Mouse (Mus musculus): ENCODE data around the gene Tex13c1. TPM values are rescaled to one million over a fixed set of nuclear protein-coding genes. Genes with fewer than 3 reads are reported as not detected.

Gene Tex13c1
- not detected in 2 replicates for polyA plus RNA-seq (2012; ENCODE audit: insufficient read depth, insufficient read length, missing spikeins)

DNA sequence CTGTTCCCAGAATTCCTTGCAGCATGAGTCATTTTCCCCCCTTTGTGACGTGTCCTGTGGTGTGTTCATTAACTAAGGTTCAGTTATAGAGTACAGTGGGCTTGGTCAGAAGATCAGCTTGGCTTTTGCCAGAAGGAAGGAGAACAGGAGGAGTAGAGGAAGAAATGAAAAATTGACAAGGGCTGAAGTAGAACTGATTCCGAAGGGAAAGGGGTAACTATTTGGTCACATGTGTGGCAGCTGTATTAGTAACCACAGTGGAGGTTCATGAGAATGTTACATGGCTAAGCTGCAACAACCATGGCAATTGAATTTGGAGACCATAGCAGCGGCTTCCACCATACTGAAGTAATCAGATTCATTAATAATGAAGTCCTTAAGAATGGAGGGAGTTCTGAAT is at the start of gene Tex13c1:
Gene Tex13c1 (plus strand): TSS at position 301 of the 400 bp plus-strand sequence.
- no peak within 1 kb of the TSS for H3K27ac ChIP-seq (replicated peaks; ENCODE audit: low read depth, low read length)
- no peak within 1 kb of the TSS for H3K4me3 ChIP-seq (ENCODE audit: insufficient read depth, low read depth, low read length)
- H3K4me1 ChIP-seq (ENCODE audit: control insufficient read depth, insufficient read depth, insufficient read length, low read length) = no peaks in the 10 kb centered on the region

Other genes with a start within 250 kb of the Tex13c1 start
- gene Tenm1, start 162.0 kb upstream of the Tex13c1 start, polyA plus RNA-seq (2012; ENCODE audit: insufficient read depth, insufficient read length, missing spikeins) = 0.08 TPM in 2 replicates

Data from brown adipose tissue, adult 24 weeks (tissue).